ENCODE assay signal across 9 mouse cellular contexts in the genomic region with DNA sequence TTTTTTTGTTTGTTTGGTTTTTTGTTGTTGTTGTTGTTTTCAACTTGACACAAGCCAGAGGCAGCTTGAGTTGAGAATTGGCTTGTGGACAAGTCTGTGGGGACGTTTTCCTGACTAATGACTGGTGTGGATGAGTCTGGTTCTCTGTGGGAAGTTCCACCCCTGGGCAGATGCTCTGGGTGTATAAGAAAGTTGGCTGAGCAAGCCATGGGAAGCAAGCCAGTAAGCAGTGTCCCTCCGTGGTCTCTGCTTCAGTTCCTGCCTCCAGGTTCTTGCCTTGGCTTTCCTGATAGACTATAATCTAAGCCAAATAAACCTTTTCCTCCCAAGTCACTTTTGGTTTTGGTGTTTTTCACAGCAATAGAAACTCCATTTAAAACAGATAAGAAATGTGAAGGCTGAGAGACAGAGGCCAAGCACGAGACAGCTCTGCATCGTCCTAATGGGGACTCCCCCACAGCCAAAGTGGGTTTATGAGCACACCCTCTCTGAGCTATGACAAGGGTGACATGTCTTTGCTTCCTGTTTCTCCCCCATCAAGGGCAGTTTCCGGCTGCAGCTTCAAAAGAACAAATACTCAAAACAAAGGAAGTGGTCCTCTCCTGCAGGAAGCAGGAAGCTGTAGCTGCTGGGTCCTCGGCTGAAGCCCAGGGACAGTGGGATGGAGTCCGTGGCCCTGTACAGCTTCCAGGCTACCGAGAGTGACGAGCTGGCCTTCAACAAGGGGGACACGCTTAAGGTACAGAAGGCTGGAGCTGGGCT. TPM values are rescaled to one million over a fixed set of nuclear protein-coding genes. Genes with fewer than 3 reads are reported as not detected.
DNase-seq lines count a peak whose midpoint lies in the region; ATAC-seq and TF ChIP-seq lines count a peak whose summit lies in the region.
"Had no signal": no experiment of that assay in that cellular context is flagged by ENCODE, and none has a peak within 500 bp of the region (broad histone marks: within the 10 kb centered on the region; RNA-seq: fewer than 3 reads in every experiment).

TSS of gene Grap (plus strand) at position 580 of the 762 bp plus-strand sequence.

- H3K4me3 ChIP-seq in left cerebral cortex, adult 2 months: peak within 1 kb of the TSS; percentile 26; the same call in 1 of the 2 replicates
- peak within 1 kb of the TSS; percentile 29 for H3K4me3 ChIP-seq in heart, embryonic 10.5 days
- peak within 1 kb of the TSS; percentile 32 for H3K4me3 ChIP-seq in kidney, embryonic 15.5 days (replicated peaks)
- peak within 1 kb of the TSS; percentile 34 for H3K4me3 ChIP-seq in macrophage (ENCODE audit: inconsistent target)
- H3K4me3 ChIP-seq: limb, embryonic 13.5 days had no signal

- H3K9ac ChIP-seq in kidney, embryonic 15.5 days: no peak within 1 kb of the TSS
- H3K9ac ChIP-seq: limb, embryonic 13.5 days had no signal

- H3K36me3 ChIP-seq in heart, embryonic 10.5 days: no peaks in the 10 kb centered on the region
- H3K36me3 ChIP-seq in kidney, embryonic 15.5 days: no peaks in the 10 kb centered on the region
- H3K36me3 ChIP-seq in macrophage (ENCODE audit: inconsistent target): no peaks in the 10 kb centered on the region
- H3K36me3 ChIP-seq: limb, embryonic 13.5 days had no signal

- peaks cover 15% of the 10 kb centered on the region for H3K4me1 ChIP-seq in heart, embryonic 10.5 days
- H3K4me1 ChIP-seq in kidney, embryonic 15.5 days: peaks cover 20% of the 10 kb centered on the region
- H3K4me1 ChIP-seq: limb, embryonic 13.5 days had no signal

- ATAC-seq in kidney, embryonic 15.5 days (replicated peaks; ENCODE audit: low FRiP score): no peak

- H3K79me2 ChIP-seq in macrophage (ENCODE audit: inconsistent target): no peaks in the 10 kb centered on the region

- WGBS in heart, embryonic 10.5 days: 49% methylated on average over 10 of the region's 10 CpGs
- WGBS in kidney, embryonic 15.5 days: 54% methylated on average over 10 of the region's 10 CpGs
- WGBS in macrophage (ENCODE audit: missing documents): 31% methylated on average over 10 of the region's 10 CpGs

- TF ChIP-seq CTCF in left cerebral cortex, adult 2 months (IDR thresholded peaks at IDR 0.05): no peak

- no peaks in the 10 kb centered on the region for H3K9me3 ChIP-seq in heart, embryonic 10.5 days
- H3K9me3 ChIP-seq in kidney, embryonic 15.5 days (replicated peaks): no peaks in the 10 kb centered on the region
- H3K9me3 ChIP-seq: limb, embryonic 13.5 days had no signal

- DNase-seq in left cerebral cortex, adult 2 months (ENCODE audit: extremely low spot score in 1 of 2, low spot score in 2 of 2): no peak
- DNase-seq in left cerebral cortex, adult 8-10 months (ENCODE audit: low spot score in 2 of 2): no peak
- DNase-seq in heart, embryonic 10.5 days (ENCODE audit: low spot score): no peak
- no peak for DNase-seq in layer of hippocampus, postnatal 36 days
- no peak for DNase-seq in urinary bladder, postnatal 10 days (ENCODE audit: low spot score)
- DNase-seq in embryo, embryonic 10 days (ENCODE audit: low spot score): no peak

- H3K27me3 ChIP-seq in heart, embryonic 10.5 days (ENCODE audit: insufficient read depth, poor library complexity, severe bottlenecking): no peaks in the 10 kb centered on the region
- H3K27me3 ChIP-seq in kidney, embryonic 15.5 days: no peaks in the 10 kb centered on the region
- H3K27me3 ChIP-seq: limb, embryonic 13.5 days had no signal

- peak within 1 kb of the TSS; percentile 47; the same call in 1 of the 2 replicates for H3K27ac ChIP-seq in left cerebral cortex, adult 2 months
- peak within 1 kb of the TSS; percentile 54 for H3K27ac ChIP-seq in heart, embryonic 10.5 days
- H3K27ac ChIP-seq in kidney, embryonic 15.5 days: peak within 1 kb of the TSS; percentile 45
- peak within 1 kb of the TSS; percentile 13; the same call in 1 of the 2 replicates for H3K27ac ChIP-seq in macrophage
- H3K27ac ChIP-seq: limb, embryonic 13.5 days had no signal

- H3K4me2 ChIP-seq in kidney, embryonic 15.5 days: peak within 1 kb of the TSS; percentile 30
- H3K4me2 ChIP-seq: limb, embryonic 13.5 days had no signal

- intact Hi-C loops in left cerebral cortex, adult 2 months (cut with DNase I): no loop called here

RNA-seq across cellular contexts. Expression of gene Grap, which starts in this region (rescaled TPM):
- total RNA-seq in left cerebral cortex, adult 2 months (2021): 1 to 10 TPM; 4.1 TPM
- total RNA-seq in left cerebral cortex, adult 8-10 months (2022): 1 to 10 TPM; 3.3 to 5.2 (median 4.9) TPM
- polyA plus RNA-seq in heart, embryonic 10.5 days (2016; fragmentation: Nextera tagmentation; extraction: Ambion mirVana): 10.2 and 11.8 TPM in 2 replicates
- 12.9 and 13.0 TPM in 2 replicates for polyA plus RNA-seq in kidney, embryonic 15.5 days (2015; fragmentation: Nextera tagmentation; extraction: Ambion mirVana)
- total RNA-seq in macrophage (2018; cell fraction: chromatin; rRNA removed): 1 to 10 TPM in 24 of 26 experiments, under 1 TPM in 2; 0.46 to 6.4 (median 2.3) TPM
- total RNA-seq in macrophage (2018; cell fraction: cytosol; rRNA removed): 10 to 100 TPM in 7 of 26 experiments, 1 to 10 TPM in 19; 3.2 to 21.8 (median 5.8) TPM
- 10 to 100 TPM in 1 of 26 experiments, 1 to 10 TPM in 23, under 1 TPM in 2; 0.39 to 10.3 (median 3.1) TPM for total RNA-seq in macrophage (2018; cell fraction: nucleus; rRNA removed)
- 3.2 to 4.6 TPM (median 3.8 TPM) in 3 replicates for polyA plus RNA-seq in macrophage (2018)
- total RNA-seq in layer of hippocampus, postnatal 36 days (2021): 1 to 10 TPM; 4.5 to 6.9 TPM
